Mouse (Mus musculus) small intestine, adult 2 months (tissue): ENCODE results near the gene Gm34653. TPM values are rescaled to one million over a fixed set of nuclear protein-coding genes. Genes with fewer than 3 reads are reported as not detected.
"Not testable (repeated sequence)": the region's sequence is repeated elsewhere in the genome, so short reads cannot be mapped to it uniquely, and the experiment has no call there.

Source experiments
- H3K27ac ChIP-seq: fragments of 200-500 bp; 2 replicates; pipeline ENCODE4 v1.5.1; 2012; ENCODE audit warnings: low read depth, low read length, control low read depth, inconsistent platforms; ENCODE audit not compliant: insufficient read depth
- H3K27me3 ChIP-seq: fragments of 200-500 bp; 2 replicates; pipeline ENCODE4 v1.6.1; 2012; ENCODE audit warnings: mild to moderate bottlenecking, moderate library complexity, low read length, inconsistent platforms; ENCODE audit not compliant: control insufficient read depth, insufficient read depth
- H3K36me3 ChIP-seq: fragments of 200-500 bp; 2 replicates; pipeline ENCODE4 v1.6.1; 2012; ENCODE audit warnings: mild to moderate bottlenecking, low read length, control low read depth, inconsistent platforms; ENCODE audit not compliant: control insufficient read depth, insufficient read depth
- H3K4me1 ChIP-seq: fragments of 200-500 bp; 2 replicates; pipeline ENCODE4 v1.6.1; 2012; ENCODE audit warnings: low read length, inconsistent platforms, mixed read lengths; ENCODE audit not compliant: control insufficient read depth, insufficient read depth, insufficient read length
- H3K4me3 ChIP-seq: fragments of 200-500 bp; 2 replicates; pipeline ENCODE4 v1.5.1; 2012; ENCODE audit warnings: low read depth, mild to moderate bottlenecking, control low read depth, inconsistent platforms, low read length, moderate library complexity
- CTCF ChIP-seq: fragments of 200-500 bp; IDR thresholded peaks from 2 replicates; pipeline ENCODE4 v1.5.1; 2012; ENCODE audit warnings: low read depth, mild to moderate bottlenecking, control low read depth, inconsistent platforms, low read length, moderate library complexity, mixed read lengths; ENCODE audit not compliant: insufficient replicate concordance, insufficient read length; ENCODE audit errors: extremely low read depth
- POLR2A ChIP-seq: fragments of 200-500 bp; IDR thresholded peaks from 2 replicates; pipeline ENCODE4 v1.6.1; 2012; ENCODE audit warnings: low read depth, mild to moderate bottlenecking, control low read depth, inconsistent platforms, low read length, moderate library complexity
- WGBS: fragments of 180-500 bp; shearing (Covaris S2); methylation state at CpG from one replicate; pipeline ENCODE4 v1.1.7; 2018; 5-methylcytosine and 5-hydroxymethylcytosine counted together
- polyA plus RNA-seq: library from polyadenylated mRNA; depleted of rRNA; stranded (reverse); fragments of >200 nt; gene quantifications from 2 replicates; pipeline ENCODE4 v1.2.3, GENCODE M21; 2012

Gene Gm34653
- polyA plus RNA-seq, 1 experiment, result not detected

DNA sequence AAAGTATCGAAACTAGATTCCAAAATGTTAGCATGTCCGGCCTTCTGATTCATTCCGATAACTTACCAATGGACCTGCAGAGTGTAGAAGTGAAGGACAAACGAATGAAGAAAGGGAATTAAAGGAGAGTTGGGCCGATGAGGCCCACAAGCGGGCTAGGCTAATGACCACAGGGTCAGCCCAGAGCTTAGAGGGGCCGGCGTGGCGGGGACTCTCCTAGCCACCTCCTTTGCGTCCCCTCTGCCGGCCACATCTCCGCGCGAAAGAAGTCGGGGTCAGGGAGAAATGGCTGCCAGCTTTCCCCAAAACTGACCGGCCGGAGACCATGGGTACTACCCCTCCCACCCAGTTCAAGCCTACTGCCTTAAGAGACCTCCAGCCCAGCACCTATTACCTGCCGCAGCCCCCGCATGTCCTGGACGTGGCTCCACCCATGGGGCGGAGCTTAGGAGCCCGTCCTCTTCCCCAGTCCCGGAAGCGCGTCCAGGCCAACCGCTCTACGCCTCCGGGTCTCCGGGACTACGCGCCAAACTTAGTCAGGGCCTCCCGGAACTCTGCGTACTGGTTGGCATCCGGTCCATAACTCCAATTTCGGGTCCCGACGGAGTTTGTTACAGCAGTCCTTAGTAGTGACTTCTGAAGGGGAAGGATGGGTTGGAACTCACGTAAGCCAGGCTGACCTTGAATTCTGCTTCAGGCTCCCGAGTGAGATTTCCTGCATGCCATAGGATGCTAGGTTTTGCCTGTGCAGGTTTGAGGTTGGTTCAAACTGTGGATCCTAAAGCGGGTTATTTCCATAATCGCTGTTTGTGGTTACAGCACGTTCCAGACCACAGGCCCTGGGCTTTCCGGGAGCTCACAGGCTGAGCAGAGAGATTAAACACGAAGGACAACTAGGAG, 33.2 kb upstream of the Gm34653 start, which contains the start of gene Rabepk:
Gene Rabepk (minus strand): TSS at position 556 of the 900 bp plus-strand sequence.
- TF ChIP-seq CTCF (no peak), POLR2A (peak; percentile 74)
- H3K27ac ChIP-seq, result peak within 1 kb of the TSS; percentile 74
- no peaks in the 10 kb centered on the region for H3K27me3 ChIP-seq
- WGBS, result 1% methylated on average over 44 of the region's 44 CpGs
- peak within 1 kb of the TSS; percentile 77 for H3K4me3 ChIP-seq
- H3K4me1 ChIP-seq, result peaks cover 2% of the 10 kb centered on the region
- H3K36me3 ChIP-seq, result peaks cover 2% of the 10 kb centered on the region; the same call in 1 of the 2 replicates

GRCm38 (mm10) chr2:34800371-34800770, 32.4 kb upstream of the Gm34653 start:
- Histone ChIP-seq H3K4me3 (no peak overlapping the region), H3K36me3 (peaks cover 5% of the 10 kb centered on the region), H3K27ac (peak overlapping the region; percentile 74; the same call in 1 of the 2 replicates), H3K4me1 (peaks cover 2% of the 10 kb centered on the region), H3K27me3 (no peaks in the 10 kb centered on the region)
- TF ChIP-seq CTCF (no peak), POLR2A (no peak)
- WGBS, result 62% methylated on average over 7 of the region's 7 CpGs

DNA sequence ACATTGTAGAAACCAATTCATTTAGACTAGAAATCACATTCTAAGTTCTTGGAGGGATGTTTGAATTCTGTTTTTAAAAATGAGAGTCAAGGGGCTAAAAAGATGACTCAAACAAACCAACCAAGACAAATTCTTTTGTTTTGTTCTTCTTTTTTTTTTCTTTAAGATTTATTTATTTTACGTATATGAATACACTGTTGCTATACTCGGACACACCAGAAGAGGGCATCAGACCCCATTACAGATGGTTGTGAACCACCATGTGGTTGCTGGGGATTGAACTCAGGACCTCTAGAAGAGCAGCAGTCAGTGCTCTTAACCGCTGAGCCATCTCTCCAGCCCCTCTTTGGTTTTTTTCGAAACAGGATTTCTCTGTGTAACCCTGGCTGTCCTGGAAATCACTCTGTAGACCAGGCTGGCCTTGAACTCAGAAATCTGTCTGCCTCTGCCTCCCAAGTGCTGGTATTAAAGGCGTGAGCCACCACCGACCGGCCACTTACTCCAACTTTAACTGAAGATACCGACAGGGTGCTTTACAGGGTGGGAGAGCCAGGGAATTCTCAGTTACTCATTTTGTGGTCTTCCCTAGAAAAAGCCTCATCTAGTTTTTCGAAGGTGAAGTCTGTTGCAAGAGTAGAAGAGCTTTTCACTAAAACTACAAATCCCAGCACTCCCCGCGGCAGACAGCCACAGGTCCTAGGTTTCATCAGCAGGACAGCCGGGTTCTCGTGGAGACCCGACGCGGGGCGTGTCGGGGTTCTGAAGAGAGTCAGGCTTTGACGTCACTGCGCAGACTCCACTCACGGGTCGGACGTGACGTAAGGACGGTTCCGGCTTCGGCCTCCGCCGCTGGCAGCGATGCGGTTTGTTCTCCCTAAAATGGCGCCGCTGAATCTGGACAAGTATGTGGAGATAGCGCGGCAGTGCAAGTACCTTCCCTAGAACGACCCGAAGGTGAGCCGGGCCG, 31.0 kb upstream of the Gm34653 start:
- peaks cover 10% of the 10 kb centered on the region for H3K36me3 ChIP-seq
- TF ChIP-seq POLR2A, result peak; percentile 72
- no peak for TF ChIP-seq CTCF
- peak overlapping the region; percentile 81 for H3K4me3 ChIP-seq
- no peaks in the 10 kb centered on the region for H3K27me3 ChIP-seq
- peaks cover 2% of the 10 kb centered on the region for H3K4me1 ChIP-seq
- H3K27ac ChIP-seq, result peak overlapping the region; percentile 75
- WGBS, result 6% methylated on average over 39 of the region's 39 CpGs

DNA sequence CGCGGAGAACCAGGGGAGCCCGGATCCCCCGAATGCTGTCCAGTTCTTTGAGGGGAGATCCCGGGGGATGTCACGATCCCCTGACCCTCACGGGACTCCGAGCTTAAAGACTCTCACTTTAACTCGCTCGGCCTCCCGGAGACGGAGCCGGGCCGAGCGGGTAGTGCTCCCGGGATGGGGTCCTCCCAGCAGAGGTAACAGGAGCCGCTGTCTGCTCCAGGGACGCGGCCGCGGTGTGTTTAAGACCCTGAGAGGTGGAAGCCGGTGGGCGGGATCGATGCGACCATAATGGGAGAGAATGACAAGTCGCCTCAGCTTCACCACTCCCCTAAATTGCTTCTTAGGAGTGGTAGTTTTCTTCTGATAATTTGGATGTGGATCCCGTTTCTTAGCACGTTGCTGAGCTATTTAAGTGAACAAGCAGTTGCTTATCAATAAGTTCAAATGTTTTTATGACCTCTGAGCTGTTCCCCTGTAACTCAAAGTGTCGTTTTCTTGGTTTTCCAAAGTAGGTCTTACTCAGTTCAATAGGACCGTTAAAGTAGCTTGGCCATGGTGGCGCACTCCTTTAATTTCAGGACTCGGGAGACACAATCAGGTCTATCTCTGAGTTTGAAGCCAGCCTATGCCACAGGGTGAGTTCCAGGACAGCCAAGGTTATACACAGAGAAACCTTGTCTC, 30.1 kb upstream of the Gm34653 start:
- under 1% methylated on average over 32 of the region's 32 CpGs for WGBS
- H3K36me3 ChIP-seq, result peaks cover 15% of the 10 kb centered on the region
- peak overlapping the region; percentile 81 for H3K4me3 ChIP-seq
- not testable (repeated sequence) for H3K4me1 ChIP-seq, H3K27me3 ChIP-seq
- peak overlapping the region; percentile 75 for H3K27ac ChIP-seq

DNA sequence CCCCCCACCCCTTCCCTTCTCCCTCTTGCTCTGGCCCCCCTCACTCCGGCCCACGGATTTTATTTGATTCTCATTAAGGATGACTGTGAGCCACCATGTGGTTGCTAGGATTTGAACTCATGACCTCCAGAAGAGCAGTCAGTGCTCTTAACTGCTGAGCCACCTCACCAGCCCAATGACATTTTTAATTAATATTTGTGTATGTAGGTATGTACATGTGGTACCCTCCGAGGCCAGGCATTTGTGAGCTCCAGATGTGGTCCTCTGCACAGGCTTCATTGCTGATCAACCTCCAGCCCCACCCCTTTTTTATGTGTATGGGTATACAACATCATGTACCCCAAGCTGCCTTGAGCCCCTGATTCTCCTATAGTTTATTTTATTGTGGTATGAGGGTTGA, 29.1 kb upstream of the Gm34653 start:
- H3K36me3 ChIP-seq, result peaks cover 21% of the 10 kb centered on the region
- H3K27me3 ChIP-seq, result no peaks in the 10 kb centered on the region
- TF ChIP-seq POLR2A (no peak), CTCF (no peak)
- 50% methylated on average over 3 of the region's 3 CpGs for WGBS
- H3K4me1 ChIP-seq, result peaks cover 2% of the 10 kb centered on the region
- no peak overlapping the region for H3K4me3 ChIP-seq
- no peak overlapping the region for H3K27ac ChIP-seq

- Histone ChIP-seq H3K4me3 (no peak overlapping the region), H3K36me3 (peaks cover 24% of the 10 kb centered on the region), H3K27ac (no peak overlapping the region), H3K4me1 (peaks cover 2% of the 10 kb centered on the region), H3K27me3 (no peaks in the 10 kb centered on the region)
- 96% methylated on average over 2 of the region's 2 CpGs for WGBS
- no peak for TF ChIP-seq POLR2A
- TF ChIP-seq CTCF, result no peak
Observed at GRCm38 (mm10) chr2:34804172-34804571, 28.6 kb upstream of the Gm34653 start.
